Mouse (Mus musculus) small intestine, adult 2 months (tissue): ENCODE measurements at regions not wholly inside any gene's neighbourhood (a gene's known extent, or its start where the extent isn't known, plus 50 kb on each side); places are given as distances from the start of the nearest gene placed in this dataset.

Experiments
- CTCF ChIP-seq: fragments of 200-500 bp; IDR thresholded peaks from 2 replicates; pipeline ENCODE4 v1.5.1; 2012; ENCODE audit warnings: low read depth, mild to moderate bottlenecking, control low read depth, inconsistent platforms, low read length, moderate library complexity, mixed read lengths; ENCODE audit not compliant: insufficient replicate concordance, insufficient read length; ENCODE audit errors: extremely low read depth
- POLR2A ChIP-seq: fragments of 200-500 bp; IDR thresholded peaks from 2 replicates; pipeline ENCODE4 v1.6.1; 2012; ENCODE audit warnings: low read depth, mild to moderate bottlenecking, control low read depth, inconsistent platforms, low read length, moderate library complexity

DNA sequence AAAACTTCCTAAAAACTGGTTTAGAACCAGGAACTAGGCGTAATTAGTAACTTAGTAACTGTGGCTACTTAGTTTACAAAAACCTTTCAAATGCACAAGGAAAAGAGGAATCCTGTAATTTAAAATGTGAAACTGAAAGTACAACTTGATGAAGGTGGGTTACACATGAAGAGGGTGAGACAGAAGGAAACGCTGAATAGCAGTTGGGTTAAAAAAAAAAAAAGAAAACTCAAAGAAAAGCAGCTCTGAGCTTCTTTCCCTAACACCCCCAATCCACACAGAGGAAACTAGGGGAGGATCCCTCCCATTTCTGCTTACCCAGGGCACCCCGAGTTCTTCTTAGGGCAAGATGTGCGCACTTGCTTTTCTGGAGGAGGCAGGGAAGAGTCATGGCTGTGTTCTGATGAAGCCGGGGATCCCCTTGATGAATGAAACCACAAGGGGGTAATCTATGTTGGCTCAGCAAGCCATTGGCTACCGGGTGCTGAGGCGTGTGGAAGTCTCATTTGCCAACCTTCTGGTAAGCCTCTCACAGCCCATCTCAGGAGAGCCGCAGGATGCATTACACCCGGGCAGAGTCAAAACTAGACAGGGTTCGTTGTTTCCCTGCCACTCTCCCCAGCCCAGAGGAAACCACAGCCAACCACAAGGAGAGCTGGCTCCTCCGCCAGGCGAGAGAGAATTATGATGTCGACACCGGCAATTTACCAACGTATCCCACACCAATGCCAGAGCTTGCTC is 167.4 kb upstream of the Klf14 start:
- TF ChIP-seq CTCF = no peak
- peak; percentile 59 for TF ChIP-seq POLR2A
